Mouse (Mus musculus) testis, postnatal 10 days (tissue): ENCODE data around the gene Map2k6.
A peak's percentile ranks its signal among the peaks of the same experiment; 100 is the strongest.

Source experiments
- DNase-seq: peaks from one replicate; pipeline ENCODE4 v3.0.0; 2021; ENCODE audit warnings: low spot score

The Map2k6 gene

DNA sequence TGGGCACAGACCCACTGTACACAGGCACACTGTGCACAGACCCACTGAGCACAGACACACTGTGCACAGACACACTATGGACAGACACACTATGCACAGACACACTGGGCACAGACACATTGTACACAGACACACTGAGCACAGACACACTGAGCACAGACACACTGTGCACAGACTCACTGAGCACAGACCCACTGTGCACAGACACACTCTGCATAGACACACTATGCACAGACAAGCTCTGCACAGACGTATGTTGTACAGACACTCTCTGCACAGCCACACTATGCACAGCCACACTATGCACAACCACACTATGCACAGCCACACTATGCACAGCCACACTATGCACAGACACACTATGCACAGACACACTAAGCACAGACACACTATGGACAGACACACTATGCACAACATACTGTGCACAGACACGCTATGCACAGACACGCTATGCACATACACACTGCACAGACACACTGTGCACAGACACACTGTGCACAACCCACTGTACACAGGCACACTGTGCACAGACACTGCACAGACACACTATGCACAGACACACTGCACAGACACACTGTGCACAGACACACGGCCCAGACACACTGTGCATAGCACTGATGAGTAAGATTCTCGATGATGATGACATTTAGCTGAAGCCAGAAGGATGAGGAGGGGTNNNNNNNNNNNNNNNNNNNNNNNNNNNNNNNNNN lies 54.7 kb downstream of the Map2k6 start:
- no peak for DNase-seq

DNA sequence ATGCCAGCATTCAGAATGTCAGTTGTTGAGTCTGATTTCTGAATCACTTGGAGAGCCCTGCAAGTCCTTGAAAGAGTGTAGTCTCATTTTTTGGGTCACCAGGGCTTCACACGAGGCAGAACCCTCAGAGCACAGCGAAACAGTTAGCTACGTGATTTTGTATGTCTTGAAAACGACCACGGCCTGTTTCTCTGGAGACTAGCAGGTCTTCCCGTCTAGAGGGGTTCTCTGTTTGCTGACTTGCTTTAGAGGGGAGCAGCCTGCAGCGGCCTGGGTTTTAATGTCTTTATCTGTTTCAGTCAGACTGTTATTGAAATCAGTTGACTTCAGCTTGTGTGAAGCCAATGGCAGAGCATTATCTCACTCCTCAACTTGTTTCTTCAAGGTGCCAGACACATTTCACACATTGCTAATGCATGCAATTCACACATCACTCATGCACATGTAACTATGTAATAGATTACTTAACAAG lies 58.6 kb downstream of the Map2k6 start:
- DNase-seq = no peak

DNA sequence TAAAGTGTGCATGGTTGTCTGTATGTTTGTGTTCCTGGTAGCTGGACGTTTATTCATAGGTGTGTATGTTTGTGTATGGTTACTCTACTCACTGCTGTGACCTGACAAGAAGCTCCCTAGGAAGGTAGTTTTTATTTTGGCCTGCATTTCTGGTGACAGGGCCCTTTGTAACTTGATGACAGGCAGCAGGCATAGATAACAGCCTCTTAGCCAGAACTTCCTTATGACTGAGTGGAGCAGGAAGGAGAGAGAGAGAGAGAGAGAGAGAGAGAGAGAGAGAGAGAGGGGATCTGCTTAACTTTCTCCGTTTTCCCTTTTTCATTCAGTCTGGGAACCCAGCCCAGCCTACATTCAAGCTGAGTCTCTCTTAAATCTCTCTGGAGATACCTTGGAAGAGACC lies 61.6 kb downstream of the Map2k6 start:
- DNase-seq = no peak

DNA sequence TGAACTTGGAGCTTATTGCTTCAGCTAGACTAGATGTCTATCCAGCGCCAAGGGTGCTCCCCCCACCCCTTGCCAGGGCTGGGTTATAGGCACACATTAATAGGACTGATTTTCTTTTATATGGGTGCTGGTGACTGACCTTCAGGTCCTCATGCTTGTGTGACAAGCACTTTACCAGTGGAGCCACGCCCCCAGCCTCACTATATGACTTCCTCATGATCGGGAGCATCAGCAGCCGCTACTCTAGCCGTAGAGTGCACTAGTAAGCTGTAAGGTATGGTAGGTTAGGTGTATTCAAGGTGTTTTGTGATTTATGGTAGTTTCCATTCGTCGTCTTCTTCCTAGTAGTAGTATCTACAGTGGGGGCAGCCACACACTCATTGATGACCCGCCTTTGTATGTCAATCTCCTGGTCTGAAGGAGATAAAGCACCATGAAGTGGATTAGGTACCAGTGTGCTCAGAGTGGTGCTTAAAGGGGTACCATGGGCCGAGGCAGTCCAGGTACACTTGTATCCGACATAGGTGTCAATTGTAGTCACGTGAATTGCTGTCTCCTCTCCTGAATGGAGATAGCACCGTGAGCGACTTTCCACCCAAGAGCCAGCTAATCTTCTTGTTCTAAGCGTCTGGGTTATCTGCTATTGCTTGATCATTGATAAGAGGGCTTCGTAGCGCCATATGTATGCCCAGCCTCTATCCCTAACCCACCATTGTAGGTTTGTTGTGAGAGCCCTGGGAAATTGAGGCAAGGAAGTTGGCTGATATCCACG lies 62.8 kb downstream of the Map2k6 start:
- no peak for DNase-seq

DNA sequence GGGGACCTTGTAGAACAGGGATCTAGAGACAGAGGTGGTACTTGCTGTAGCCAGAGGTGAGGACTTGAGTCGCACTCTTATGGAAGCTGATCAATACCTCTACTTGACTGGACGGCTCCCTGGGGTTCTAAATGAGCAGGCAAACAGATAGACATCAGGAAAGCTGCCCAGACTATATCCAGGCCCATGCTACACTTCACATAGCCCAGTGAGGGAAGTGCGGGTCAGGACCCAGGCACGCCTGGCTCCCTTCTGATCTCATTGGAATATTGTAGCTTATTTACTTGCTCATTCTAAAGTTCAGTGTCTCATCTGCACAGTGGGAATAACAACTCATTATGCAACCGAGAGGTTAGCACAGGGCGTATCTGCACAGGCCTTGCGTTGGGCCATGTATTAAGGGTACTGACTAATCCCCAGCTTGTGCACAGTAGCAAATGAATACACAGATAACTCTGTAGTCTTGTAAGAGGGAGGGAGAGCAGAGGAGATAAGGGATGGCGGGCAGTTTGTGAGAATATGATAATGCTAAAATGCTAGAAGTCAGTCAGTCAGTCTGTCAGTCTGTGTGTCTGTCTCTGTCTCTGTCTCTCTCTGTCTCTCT lies 64.2 kb downstream of the Map2k6 start:
- no peak for DNase-seq

DNA sequence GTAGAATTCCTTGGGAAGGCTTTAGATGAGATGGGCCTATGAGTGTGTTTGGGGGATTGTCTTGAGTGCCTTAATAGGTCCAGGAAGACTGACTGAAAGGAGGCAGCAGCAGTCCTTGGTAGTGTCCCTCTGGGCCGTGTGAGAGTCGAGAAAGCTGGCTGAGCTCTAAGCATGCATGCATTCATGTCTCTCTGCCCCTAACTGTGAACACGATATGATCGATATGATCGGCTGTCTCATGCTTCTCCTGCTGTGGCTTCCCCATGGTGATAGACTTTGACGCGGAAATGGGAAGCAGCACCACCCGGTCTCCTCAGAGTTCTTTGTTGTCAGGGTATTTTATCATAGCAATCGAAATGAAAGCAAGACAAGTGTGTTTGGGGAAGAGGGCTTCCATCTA lies 64.9 kb downstream of the Map2k6 start:
- DNase-seq = no peak

DNA sequence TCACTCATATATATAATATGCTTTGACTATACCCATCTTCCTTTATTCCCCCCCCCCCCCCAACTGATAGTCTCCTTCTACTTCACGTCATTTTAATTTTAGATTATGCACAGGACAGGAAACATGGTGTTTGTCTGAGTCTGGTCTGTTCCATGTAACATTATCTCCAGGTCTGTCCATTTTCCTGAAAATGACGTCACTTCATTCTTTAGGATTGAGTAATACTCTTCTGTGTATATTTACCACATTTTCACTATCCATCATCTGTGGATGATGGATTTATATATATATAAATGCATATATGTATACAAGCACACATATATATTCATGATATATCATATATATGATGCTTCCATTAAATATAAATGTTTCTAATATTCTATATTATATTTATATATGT lies 70.1 kb downstream of the Map2k6 start:
- DNase-seq = no peak

DNA sequence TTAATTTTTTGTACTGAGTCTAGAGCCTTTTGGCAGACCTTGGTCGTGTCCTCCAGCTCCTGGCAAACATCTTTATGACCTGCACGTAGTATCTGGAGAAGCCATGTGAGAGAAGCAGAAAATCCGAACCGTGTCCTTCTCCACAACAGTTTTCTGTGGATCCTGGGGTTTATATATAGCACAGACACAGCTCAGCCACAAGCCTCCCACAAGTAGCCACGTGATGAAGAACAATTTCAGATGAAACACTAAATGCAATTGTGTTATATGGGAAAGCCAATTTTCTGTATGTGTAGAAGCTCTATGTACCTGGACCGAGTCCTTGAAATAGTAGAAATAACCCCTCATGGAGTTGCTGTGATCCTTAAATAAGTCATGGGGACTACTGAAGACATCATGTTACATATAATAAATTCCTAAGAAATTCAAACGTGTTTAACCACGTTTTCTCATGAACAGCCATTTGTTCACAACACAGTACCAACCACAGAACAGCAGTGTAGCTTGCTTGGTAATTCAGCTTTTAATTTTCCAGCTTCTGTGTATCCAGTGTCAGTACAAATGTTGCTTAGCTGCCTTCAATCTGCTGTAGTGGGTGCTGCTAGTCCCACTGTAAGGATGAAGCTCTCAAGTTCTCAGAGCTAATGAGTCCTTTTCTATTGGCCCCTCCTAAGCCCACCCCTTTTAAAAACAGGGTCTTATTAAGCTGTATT lies 71.8 kb downstream of the Map2k6 start:
- DNase-seq = no peak

DNA sequence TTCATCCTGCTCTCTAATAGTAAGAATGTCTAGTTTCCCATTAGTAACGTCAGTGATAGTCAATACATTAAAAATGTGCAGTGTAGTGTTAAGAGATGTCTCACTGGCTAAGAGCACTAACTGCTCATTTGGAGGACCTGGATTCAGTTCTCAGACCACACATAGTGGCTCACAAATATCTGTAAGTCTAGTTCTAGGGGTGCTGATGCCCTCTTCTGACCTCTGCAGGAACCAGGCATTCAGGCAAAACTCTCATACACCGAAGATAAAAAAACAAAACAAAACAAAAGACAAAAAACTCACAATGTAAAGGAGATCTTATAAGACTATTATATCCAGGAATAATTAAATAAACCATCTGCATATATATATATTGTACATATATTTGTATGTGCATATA lies 72.4 kb downstream of the Map2k6 start:
- DNase-seq = no peak

DNA sequence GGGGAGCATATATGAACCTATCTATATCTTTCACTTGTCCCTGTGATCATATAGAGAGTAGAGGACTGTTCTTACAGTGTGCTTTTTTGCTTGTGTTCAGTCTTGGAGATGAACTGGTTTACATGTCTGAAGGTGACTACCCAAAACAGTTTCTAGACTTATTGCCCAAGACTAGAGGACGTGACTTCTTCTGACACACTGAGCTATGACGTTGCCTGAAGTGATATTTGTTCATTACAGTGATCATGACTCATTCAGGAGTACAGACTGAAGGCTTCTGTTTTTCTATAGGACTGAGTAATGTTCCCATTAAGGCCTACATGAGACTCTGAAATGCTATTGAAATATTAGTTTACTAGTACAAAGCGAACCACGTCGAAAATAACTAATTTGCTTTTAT lies 73.2 kb downstream of the Map2k6 start:
- no peak for DNase-seq

DNA sequence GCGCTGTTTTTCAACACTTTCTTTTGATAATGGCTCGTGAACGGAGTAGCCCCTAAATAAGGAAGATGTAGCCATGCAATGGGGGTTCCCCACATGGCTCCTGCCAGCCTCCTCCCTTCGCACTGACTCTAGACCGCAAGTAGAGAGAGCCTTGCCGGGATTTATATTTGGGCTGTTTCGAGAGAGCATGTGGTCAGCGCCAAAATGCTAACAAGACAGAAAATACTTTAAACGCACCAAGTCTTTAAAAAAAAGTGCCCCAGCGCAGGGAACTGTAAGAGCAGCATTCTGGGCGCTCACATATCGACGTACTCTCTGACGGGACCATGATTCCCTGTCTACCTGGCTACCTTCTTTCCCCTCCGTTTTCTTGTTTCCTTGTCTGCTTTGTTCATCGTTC lies 74.6 kb downstream of the Map2k6 start:
- DNase-seq = no peak

DNA sequence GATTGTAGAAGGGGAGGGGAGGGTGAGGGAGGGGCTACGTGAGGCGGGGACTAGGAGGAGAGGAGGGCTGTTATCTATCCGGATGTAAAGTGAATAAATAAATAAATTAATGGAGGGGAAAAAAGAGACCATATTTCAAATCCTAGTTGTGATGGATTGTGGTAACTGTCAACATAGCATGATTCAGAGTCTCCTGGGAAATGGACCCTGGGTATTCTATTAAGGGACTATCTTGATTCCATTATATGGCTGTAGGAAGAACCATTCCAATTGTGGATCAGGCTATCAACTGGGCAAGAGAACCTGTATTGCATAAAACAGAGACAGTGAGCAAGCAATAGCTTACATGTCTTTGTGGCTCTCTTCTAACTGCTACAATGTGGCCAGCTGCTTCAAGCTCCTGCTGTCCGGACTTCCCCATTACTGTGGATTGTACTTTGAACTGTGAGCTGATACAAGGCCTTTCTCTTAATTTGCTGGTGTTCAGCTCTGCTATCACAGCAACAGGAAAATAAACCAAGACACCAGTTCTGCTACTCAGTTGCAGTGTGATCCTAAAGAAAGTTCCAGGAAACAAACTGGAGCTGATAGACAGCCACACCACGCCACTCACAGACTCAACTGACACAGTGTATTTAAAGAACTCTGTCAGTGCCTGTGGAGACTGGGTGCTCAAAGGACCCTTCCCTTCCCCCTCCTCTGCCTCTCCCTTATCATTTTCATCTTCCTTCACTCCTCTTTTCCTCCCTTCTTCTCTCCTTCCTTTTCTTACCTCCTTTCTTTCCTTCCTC lies 77.6 kb downstream of the Map2k6 start:
- DNase-seq = no peak

DNA sequence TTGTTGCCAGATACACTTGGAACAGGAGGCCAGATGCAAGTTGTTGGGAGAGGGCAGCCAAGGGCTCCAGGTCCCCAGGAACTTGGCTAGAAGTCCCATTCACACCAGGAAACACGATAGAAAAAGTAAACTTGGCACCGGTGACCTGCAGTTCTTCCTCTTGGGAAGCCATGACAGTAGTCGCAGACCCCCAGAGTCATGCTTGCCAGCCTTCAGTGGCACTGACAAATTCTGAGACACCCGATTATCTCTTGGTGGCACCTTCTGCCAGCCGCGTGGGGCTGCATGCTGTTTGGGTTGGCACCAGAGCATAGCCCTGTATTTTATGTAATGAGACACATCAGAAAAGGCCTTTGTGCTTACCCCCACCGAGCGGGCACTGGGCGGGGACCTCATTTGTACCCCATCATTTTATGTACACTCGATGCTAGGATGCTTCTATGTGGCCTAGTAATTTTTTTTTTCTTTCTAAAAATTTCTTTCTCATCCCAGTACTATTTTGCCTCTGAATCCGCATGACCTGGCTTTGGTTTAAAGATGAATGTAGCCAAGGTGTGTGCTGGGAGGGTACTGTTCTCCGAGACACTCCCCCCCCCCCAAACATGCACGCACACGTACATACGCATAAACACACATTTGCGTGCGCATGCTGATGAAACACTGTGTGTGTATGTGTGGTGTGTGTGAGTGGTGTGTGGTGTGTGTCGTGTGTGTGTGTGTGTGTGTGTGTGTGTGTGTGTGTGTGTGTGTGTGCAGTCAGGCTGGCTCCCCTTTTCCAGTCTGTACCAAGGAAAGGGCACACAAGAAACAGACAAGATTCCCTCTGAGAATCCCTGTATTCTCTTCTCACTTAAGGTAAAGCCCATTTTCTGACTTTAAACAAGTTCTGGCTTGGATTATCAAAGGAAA lies 79.3 kb downstream of the Map2k6 start:
- DNase-seq = no peak

DNA sequence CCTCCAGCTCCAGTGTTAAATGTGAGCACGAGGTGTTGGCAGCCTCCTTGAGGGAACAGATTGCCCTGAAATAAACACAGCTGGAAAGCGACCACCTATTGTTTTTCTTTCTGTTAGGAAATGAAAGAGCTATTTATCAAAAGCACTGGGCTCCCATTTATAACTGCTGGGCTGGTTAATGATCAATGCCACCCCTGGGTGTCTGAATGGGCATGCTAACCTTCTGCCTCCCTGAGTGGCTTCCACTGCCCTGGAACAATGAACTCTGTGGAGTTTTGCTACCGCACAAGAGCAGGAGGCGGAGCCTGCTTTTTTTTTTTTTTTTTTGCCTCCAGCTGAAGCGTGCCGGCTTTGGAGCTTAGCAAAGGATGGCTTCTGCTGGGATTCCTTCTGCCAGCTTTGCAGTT lies 80.1 kb downstream of the Map2k6 start:
- DNase-seq = no peak

DNA sequence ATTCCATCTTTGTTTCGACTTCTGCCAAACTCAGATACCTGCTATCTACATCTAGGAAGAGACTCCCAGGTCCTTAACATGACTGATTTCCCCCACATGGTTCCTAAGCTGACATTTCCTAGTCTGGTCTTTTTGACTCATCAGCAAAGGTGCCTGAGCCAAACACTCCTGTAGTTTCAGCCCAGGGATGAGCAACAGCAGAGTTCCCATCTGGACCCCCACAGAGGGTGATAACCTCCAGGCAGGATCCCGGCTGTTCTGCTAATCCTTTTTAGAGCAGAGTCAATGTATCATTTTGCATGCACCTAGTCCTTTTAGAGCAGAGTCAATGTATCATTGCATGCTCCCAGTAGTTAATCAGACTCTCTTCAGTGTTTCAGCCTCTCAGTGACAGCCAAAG lies 82.5 kb downstream of the Map2k6 start:
- peak; percentile 11 for DNase-seq

DNA sequence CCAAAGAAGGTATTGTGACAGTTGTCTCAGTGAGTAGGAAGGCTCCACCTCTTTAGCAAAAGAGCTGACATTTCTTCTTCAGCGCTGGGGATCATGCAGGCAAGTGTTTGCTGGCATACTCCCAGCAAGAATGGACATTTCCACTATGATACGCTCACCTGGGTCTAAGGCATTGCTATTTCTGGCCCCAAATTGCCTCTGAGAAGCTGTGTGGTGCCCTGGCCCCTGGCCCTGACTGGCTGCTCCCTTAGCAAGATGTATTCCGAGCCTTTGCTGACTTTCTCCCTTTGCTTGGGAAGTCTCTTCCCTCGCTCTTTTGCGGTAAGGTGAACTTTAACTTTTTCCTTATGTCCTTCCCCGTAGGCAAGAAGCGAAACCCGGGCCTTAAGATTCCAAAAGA lies 83.3 kb downstream of the Map2k6 start:
- DNase-seq = no peak

DNA sequence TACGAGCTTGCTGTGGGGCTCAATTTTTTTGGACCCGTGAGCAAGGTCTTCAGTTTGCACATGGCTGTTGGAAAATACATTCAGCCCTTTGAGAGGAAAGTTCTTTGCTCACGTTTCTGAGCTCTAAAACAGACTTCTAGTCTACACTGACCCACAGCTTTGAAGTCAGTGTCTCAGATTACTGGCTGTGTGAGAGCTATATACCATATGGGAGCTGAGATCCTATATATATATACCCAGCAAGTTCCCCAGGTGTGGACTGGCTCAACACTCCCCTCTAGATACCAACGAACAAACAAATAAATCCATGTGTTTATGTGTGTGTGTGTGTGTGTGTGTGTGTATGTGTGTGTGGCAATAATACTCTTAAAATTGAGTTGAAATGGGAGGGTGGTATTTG lies 83.7 kb downstream of the Map2k6 start:
- DNase-seq = no peak

DNA sequence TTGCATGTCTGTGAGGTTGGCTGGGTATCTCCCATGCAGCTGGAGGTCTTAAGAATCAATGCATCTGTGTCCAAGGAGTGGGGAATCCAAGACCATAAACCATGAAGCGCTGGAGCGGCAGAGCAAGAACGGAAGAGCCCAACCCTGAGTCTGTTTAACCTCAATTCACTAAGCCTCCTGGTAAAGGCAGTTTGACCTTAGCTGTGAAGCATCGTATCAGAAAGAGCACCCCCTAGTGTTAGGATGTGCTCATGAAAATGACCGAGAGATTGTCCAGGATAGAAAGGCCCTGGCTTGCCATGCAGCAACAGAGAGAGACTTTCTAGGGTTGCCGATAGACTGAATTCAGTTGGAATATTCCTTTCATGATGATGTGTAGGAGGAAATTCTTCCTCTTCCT lies 84.2 kb downstream of the Map2k6 start:
- DNase-seq = no peak

DNA sequence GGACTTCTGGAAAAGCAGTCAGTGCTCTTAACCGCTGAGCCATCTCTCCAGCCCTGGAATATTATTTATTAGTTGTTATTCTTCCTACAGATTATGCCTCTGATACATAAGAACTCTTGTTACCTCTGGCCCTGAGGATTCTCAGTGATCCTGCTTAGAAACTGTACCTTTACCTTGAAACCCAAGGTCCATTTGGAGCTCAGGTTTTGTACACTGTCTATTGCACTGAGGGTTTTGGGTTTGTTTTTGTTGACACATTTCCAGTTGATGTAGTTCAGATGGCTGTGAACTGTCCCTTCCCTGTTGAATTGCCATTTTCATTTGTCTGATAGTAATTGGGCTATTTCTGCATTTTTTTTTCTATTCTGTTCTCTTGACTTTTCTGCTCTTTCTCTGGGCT lies 85.5 kb downstream of the Map2k6 start:
- DNase-seq = no peak

DNA sequence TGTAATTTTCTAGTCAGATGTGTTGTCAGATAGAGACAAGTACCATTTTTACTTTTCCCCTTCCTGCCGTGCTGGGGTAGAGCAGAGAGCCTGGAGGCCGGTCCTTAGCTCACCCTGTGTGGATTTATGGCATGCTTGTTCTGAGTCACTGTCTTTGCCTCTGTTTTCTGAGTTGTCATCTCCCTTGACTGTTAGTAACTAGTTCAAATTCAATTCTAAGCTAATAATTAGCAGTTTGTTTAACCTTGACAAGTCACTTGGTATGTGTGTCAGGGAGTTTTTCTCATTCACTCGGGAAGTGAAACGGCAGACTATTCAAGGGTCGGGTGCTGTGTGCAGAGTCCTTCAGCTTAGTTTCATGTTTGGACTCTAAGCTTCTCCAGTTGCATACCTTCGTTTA lies 86.2 kb downstream of the Map2k6 start:
- no peak for DNase-seq

DNA sequence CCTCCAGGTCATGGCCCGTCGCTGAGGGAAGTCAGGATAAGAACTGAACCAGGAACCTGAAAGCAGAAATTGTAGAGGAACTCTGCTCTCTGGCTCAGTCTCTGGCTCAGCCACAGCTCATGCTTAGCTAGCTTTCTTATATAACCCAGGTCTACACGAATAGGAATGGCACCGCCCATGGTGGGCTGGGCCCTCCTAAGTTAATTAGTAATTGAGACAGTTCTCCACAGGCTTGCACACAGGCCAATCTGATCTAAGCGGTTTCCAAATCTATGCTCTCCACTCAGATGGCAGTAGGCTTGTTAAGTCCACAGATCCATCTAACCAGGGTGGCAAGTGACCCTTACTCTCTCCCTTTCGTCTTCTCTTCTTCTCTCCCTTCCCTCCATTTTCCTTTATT lies 88.9 kb downstream of the Map2k6 start:
- no peak for DNase-seq
